21 mouse cellular contexts compared by ENCODE assay signal in the genomic region with DNA sequence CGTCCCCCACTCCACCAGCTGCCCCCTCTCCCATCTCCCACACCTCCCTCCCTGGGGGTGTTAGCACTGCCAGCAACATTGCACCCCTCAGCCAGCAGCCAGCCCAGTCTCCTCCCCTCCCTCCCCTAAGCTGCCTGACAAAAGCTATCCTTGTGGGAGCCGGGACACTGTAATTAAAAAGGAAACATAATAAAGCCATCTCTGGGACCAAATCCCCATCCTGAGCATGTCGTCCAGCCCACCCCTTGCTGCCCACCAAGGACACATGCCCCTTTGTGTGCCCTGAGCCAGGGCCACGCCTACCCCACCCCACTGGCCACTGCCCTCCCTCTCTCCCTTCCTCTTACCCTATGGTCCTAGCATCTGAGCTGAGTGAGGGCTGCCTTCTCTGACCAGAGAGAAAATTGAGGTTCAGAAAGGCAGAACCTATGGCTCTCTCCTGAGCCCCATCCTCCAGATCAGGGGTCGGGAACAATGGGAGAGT.
"Had no signal": no experiment of that assay in that cellular context is flagged by ENCODE, and none has a peak within 500 bp of the region (broad histone marks: within the 10 kb centered on the region; RNA-seq: fewer than 3 reads in every experiment).

No protein-coding gene starts in this region.

- H3K4me2 ChIP-seq: intestine, embryonic 15.5 days; liver, embryonic 13.5 days; midbrain, embryonic 15.5 days; neural tube, embryonic 12.5 days had no signal

- H3K4me3 ChIP-seq: intestine, embryonic 15.5 days; layer of hippocampus, adult 2 months; left cerebral cortex, adult 2 months; liver, embryonic 13.5 days; midbrain, embryonic 15.5 days; neural tube, embryonic 12.5 days had no signal

- ATAC-seq: intestine, embryonic 15.5 days; midbrain, embryonic 15.5 days had no signal

- H3K4me1 ChIP-seq: intestine, embryonic 15.5 days; liver, embryonic 13.5 days; neural tube, embryonic 12.5 days had no signal

- H3K9me3 ChIP-seq: intestine, embryonic 15.5 days; liver, embryonic 13.5 days; midbrain, embryonic 15.5 days; neural tube, embryonic 12.5 days had no signal

- H3K36me3 ChIP-seq: intestine, embryonic 15.5 days; liver, embryonic 13.5 days; midbrain, embryonic 15.5 days; neural tube, embryonic 12.5 days had no signal

- H3K27me3 ChIP-seq: intestine, embryonic 15.5 days; midbrain, embryonic 15.5 days had no signal

- DNase-seq: kidney, adult 11 months; kidney, adult 9 months; kidney, postnatal 25 days; layer of hippocampus, adult 9-11 months; liver, embryonic 13.5 days; lung, adult 2 months; lung, postnatal 14 days; lung, postnatal 4 days; right cerebral cortex, adult 18-20 months; right cerebral cortex, postnatal 14 days; right cerebral cortex, postnatal 4 days; thymus, adult 2 months; thymus, postnatal 14 days; thymus, postnatal 4 days had no signal

- H3K27ac ChIP-seq: intestine, embryonic 15.5 days; kidney, postnatal 0 days; layer of hippocampus, adult 2 months; left cerebral cortex, adult 2 months; liver, embryonic 13.5 days; midbrain, embryonic 15.5 days; neural tube, embryonic 12.5 days; stomach, postnatal 0 days had no signal

- H3K9ac ChIP-seq: intestine, embryonic 15.5 days; liver, embryonic 13.5 days; midbrain, embryonic 15.5 days; neural tube, embryonic 12.5 days had no signal
